In the genomic region with DNA sequence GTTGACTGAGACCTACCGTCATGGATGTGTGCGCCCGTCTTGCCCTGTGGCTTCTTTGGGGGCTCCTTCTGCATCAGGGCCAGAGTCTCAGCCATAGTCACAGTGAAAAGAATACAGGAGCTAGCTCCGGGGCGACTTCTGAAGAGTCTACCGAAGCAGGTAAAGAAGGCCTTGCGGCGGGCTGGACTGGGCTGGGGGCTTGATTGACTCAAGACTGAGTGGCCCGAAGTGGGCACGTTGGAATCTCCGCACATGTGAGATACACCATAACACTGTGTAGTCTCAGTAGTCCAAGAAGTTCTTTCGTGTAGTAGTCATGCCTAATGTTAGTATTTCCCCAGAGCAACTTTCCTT, we compare ENCODE assay signal across 8 mouse cellular contexts. TPM values are rescaled to one million over a fixed set of nuclear protein-coding genes. Genes with fewer than 3 reads are reported as not detected.
DNase-seq lines count a peak whose midpoint lies in the region; ATAC-seq and TF ChIP-seq lines count a peak whose summit lies in the region.

No protein-coding gene starts in this region.

- intact Hi-C loops in heart, adult 2 months (cut with DNase I): loop anchor here (5.0 to 10.0 kb wide), 3 partner anchors 44 to 296 kb away; a partner anchor contains a TSS
- intact Hi-C loops in heart, postnatal 14 days (cut with DNase I): loop anchor here (5.0 kb wide), 1 partner anchor 79 kb away; no protein-coding TSS in a partner anchor

- H3K9me3 ChIP-seq in liver, embryonic 12.5 days (replicated peaks): no peaks in the 10 kb centered on the region

- peak overlapping the region; percentile 93 for H3K9ac ChIP-seq in heart, adult 2 months (ENCODE audit: low read depth, low read length)
- H3K9ac ChIP-seq in liver, embryonic 12.5 days: peak overlapping the region; percentile 87

- no peak for TF ChIP-seq POLR2A in heart, adult 2 months (IDR thresholded peaks at IDR 0.05; ENCODE audit: insufficient read depth, low read depth, low read length)

- no peak for TF ChIP-seq EP300 in heart, adult 2 months (IDR thresholded peaks at IDR 0.05; ENCODE audit: insufficient read depth, low read depth, low read length)

- WGBS in heart, adult 2 months: 31% methylated on average over 12 of the region's 12 CpGs
- WGBS in liver, embryonic 12.5 days (ENCODE audit: insufficient replicate concordance): 5% methylated on average over 12 of the region's 12 CpGs

- no peaks in the 10 kb centered on the region for H3K79me2 ChIP-seq in heart, adult 2 months (replicated peaks; ENCODE audit: control insufficient read depth, insufficient read depth, low read length)

- H3K4me2 ChIP-seq in liver, embryonic 12.5 days: peak overlapping the region; percentile 93

- peak overlapping the region; percentile 87 for H3K27ac ChIP-seq in heart, adult 2 months
- H3K27ac ChIP-seq in liver, embryonic 12.5 days: peak overlapping the region; percentile 93

- H3K27me3 ChIP-seq in heart, adult 2 months (ENCODE audit: control insufficient read depth, insufficient read depth, low read length): no peaks in the 10 kb centered on the region
- no peaks in the 10 kb centered on the region for H3K27me3 ChIP-seq in liver, embryonic 12.5 days (replicated peaks)

- TF ChIP-seq CTCF in heart, adult 2 months (IDR thresholded peaks at IDR 0.05): no peak

- H3K4me3 ChIP-seq in heart, adult 2 months: peak overlapping the region; percentile 94
- peak overlapping the region; percentile 82 for H3K4me3 ChIP-seq in liver, embryonic 12.5 days

- DNase-seq in heart, adult 2 months: no peak
- DNase-seq in heart, postnatal 14 days: no peak
- peak; percentile 47 for DNase-seq in thymus, postnatal 14 days
- no peak for DNase-seq in thymus, adult 18-20 months
- DNase-seq in right cerebral cortex, postnatal 36 days (ENCODE audit: low spot score in 2 of 2): no peak
- DNase-seq in embryo, embryonic 10 days (ENCODE audit: low spot score): no peak
- DNase-seq in layer of hippocampus, postnatal 10 days (ENCODE audit: low spot score in 2 of 2): no peak

- no peak for ATAC-seq in liver, embryonic 12.5 days

- peaks cover 8% of the 10 kb centered on the region for H3K4me1 ChIP-seq in heart, adult 2 months (ENCODE audit: control insufficient read depth, insufficient read depth, low read length)
- peaks cover 69% of the 10 kb centered on the region for H3K4me1 ChIP-seq in liver, embryonic 12.5 days

- peaks cover 18% of the 10 kb centered on the region for H3K36me3 ChIP-seq in heart, adult 2 months (ENCODE audit: control insufficient read depth, insufficient read depth, low read length)
- H3K36me3 ChIP-seq in liver, embryonic 12.5 days: no peaks in the 10 kb centered on the region

RNA-seq across cellular contexts. Expression of a gene that starts 0.8 kb away (rescaled TPM):
- total RNA-seq in heart, adult 2 months (2021): 10 to 100 TPM; 23.9 to 24.1 TPM
- 22.8 and 26.8 TPM in 2 replicates for polyA plus RNA-seq in heart, adult 2 months (2012; rRNA removed)
- 10 to 100 TPM; 25.8 to 30.2 TPM for total RNA-seq in heart, postnatal 14 days (2021)
- 19.5 and 19.9 TPM in 2 replicates for polyA plus RNA-seq in liver, embryonic 12.5 days (2016; fragmentation: Nextera tagmentation; extraction: Ambion mirVana)
- 10 to 100 TPM; 56.7 to 66.1 TPM for total RNA-seq in layer of hippocampus, postnatal 10 days (2021)

RNA-seq across cellular contexts. Expression of a gene that starts 12.5 kb away (rescaled TPM):
- total RNA-seq in heart, adult 2 months (2021): 10 to 100 TPM; 22.4 to 26.3 TPM
- polyA plus RNA-seq in heart, adult 2 months (2012; rRNA removed): 22.5 and 34.2 TPM in 2 replicates
- 10 to 100 TPM; 30.8 to 31.9 TPM for total RNA-seq in heart, postnatal 14 days (2021)
- polyA plus RNA-seq in liver, embryonic 12.5 days (2016; fragmentation: Nextera tagmentation; extraction: Ambion mirVana): 61.3 and 63.3 TPM in 2 replicates
- 10 to 100 TPM; 15.8 to 16.3 TPM for total RNA-seq in layer of hippocampus, postnatal 10 days (2021)

RNA-seq across cellular contexts. Expression of a gene that starts 58.4 kb away (rescaled TPM):
- 10 to 100 TPM; 59.7 to 65.4 TPM for total RNA-seq in heart, adult 2 months (2021)
- polyA plus RNA-seq in heart, adult 2 months (2012; rRNA removed): 111 and 124 TPM in 2 replicates
- 10 to 100 TPM; 54.4 to 55.7 TPM for total RNA-seq in heart, postnatal 14 days (2021)
- polyA plus RNA-seq in liver, embryonic 12.5 days (2016; fragmentation: Nextera tagmentation; extraction: Ambion mirVana): 28.5 and 28.6 TPM in 2 replicates
- total RNA-seq in layer of hippocampus, postnatal 10 days (2021): 10 to 100 TPM; 29.9 to 34.3 TPM

RNA-seq across cellular contexts. Expression of a gene that starts 58.4 kb away (rescaled TPM):
- total RNA-seq in heart, adult 2 months (2021): 10 to 100 TPM; 31.9 to 32.9 TPM
- 9.9 and 15.6 TPM in 2 replicates for polyA plus RNA-seq in heart, adult 2 months (2012; rRNA removed)
- 10 to 100 TPM; 31.9 to 34.2 TPM for total RNA-seq in heart, postnatal 14 days (2021)
- polyA plus RNA-seq in liver, embryonic 12.5 days (2016; fragmentation: Nextera tagmentation; extraction: Ambion mirVana): 30.4 and 31.0 TPM in 2 replicates
- total RNA-seq in layer of hippocampus, postnatal 10 days (2021): 10 to 100 TPM; 33.3 to 34.0 TPM
